21 mouse cellular contexts compared by ENCODE assay signal in the genomic region with DNA sequence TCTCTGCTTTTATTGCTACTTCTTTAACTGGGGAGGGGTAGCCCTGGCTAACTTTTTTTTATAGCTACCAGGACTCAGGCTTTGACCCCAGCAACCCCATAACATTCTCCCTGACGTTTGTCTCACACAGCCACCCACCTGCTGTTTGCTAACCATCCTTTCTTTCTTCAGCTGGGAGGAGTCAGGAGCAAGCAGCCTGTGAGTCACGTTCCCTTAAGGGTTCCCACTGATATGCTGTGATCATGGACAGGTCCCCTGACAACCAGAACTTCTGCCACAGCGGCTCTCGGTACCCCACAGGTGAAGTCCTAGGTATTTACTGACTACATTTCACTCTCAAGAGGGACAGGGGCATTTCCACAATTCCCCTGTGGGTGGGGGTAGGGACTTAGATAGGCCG. TPM values are rescaled to one million over a fixed set of nuclear protein-coding genes. Genes with fewer than 3 reads are reported as not detected.
A peak's percentile ranks its signal among the peaks of the same experiment; 100 is the strongest.
DNase-seq lines count a peak whose midpoint lies in the region; ATAC-seq and TF ChIP-seq lines count a peak whose summit lies in the region.
"Had no signal": no experiment of that assay in that cellular context is flagged by ENCODE, and none has a peak within 500 bp of the region (broad histone marks: within the 10 kb centered on the region; RNA-seq: fewer than 3 reads in every experiment).

No protein-coding gene starts in this region.

- no peak overlapping the region for H3K4me3 ChIP-seq in thymus, adult 2 months (ENCODE audit: control insufficient read depth, insufficient read depth, low read length)
- no peak overlapping the region for H3K4me3 ChIP-seq in intestine, postnatal 0 days (ENCODE audit: low read depth, low read length)
- H3K4me3 ChIP-seq: embryonic facial prominence, embryonic 13.5 days; forebrain, embryonic 10.5 days; heart, embryonic 12.5 days had no signal

- TF ChIP-seq CTCF in thymus, adult 2 months (IDR thresholded peaks at IDR 0.05; ENCODE audit: borderline replicate concordance, control insufficient read depth, extremely low read depth, insufficient read depth, low read length, poor library complexity), result no peak
- TF ChIP-seq CTCF in intestine, postnatal 0 days (IDR thresholded peaks at IDR 0.05; ENCODE audit: low read depth), result no peak

- no peaks in the 10 kb centered on the region for H3K9me3 ChIP-seq in intestine, postnatal 0 days (ENCODE audit: control insufficient read depth)
- H3K9me3 ChIP-seq: embryonic facial prominence, embryonic 13.5 days; forebrain, embryonic 10.5 days; heart, embryonic 12.5 days had no signal

- no peak overlapping the region for H3K9ac ChIP-seq in intestine, postnatal 0 days (ENCODE audit: low read depth, low read length)
- H3K9ac ChIP-seq: embryonic facial prominence, embryonic 13.5 days; heart, embryonic 12.5 days; liver, embryonic 14.5 days had no signal

- peaks cover 50% of the 10 kb centered on the region for H3K4me1 ChIP-seq in thymus, adult 2 months (replicated peaks; ENCODE audit: control insufficient read depth, insufficient read depth, low read length)
- peaks cover 22% of the 10 kb centered on the region for H3K4me1 ChIP-seq in intestine, postnatal 0 days (replicated peaks; ENCODE audit: control insufficient read depth, insufficient read depth, low read length)

- H3K4me2 ChIP-seq in intestine, postnatal 0 days (replicated peaks; ENCODE audit: low read depth), result no peak overlapping the region; the same call in 1 of the 2 replicates
- H3K4me2 ChIP-seq: embryonic facial prominence, embryonic 13.5 days; heart, embryonic 12.5 days; midbrain, embryonic 11.5 days had no signal

- DNase-seq in heart, adult 11 months, result peak; percentile 85
- no peak for DNase-seq in heart, adult 18-20 months
- peak; percentile 23 for DNase-seq in thymus, postnatal 14 days
- DNase-seq in thymus, adult 2 months, result no peak
- DNase-seq in cerebellum, adult 8-10 months, result no peak
- no peak for DNase-seq in lung, postnatal 14 days
- DNase-seq: adrenal gland, postnatal 25 days; B cell, adult 2 months; cerebellum, adult 9-10 months; gastrocnemius, postnatal 36 days; heart, postnatal 36 days; kidney, adult 9 months; lung, postnatal 4 days; right cerebral cortex, postnatal 14 days had no signal

- ATAC-seq in intestine, postnatal 0 days, result no peak
- ATAC-seq: hindbrain, embryonic 16.5 days had no signal

- H3K27me3 ChIP-seq in thymus, adult 2 months (ENCODE audit: control insufficient read depth, insufficient read depth, low read length), result no peaks in the 10 kb centered on the region
- no peaks in the 10 kb centered on the region for H3K27me3 ChIP-seq in intestine, postnatal 0 days (replicated peaks; ENCODE audit: control insufficient read depth, insufficient read depth, low read length)
- H3K27me3 ChIP-seq: embryonic facial prominence, embryonic 13.5 days; heart, embryonic 12.5 days had no signal

- H3K36me3 ChIP-seq in thymus, adult 2 months (ENCODE audit: control insufficient read depth, insufficient read depth, low read length), result no peaks in the 10 kb centered on the region
- H3K36me3 ChIP-seq in intestine, postnatal 0 days (ENCODE audit: control insufficient read depth, insufficient read depth), result no peaks in the 10 kb centered on the region
- H3K36me3 ChIP-seq: embryonic facial prominence, embryonic 13.5 days; forebrain, embryonic 10.5 days; heart, embryonic 12.5 days had no signal

- no peak overlapping the region for H3K27ac ChIP-seq in thymus, adult 2 months (ENCODE audit: control insufficient read depth, insufficient read depth, low read length)
- peak overlapping the region; percentile 80 for H3K27ac ChIP-seq in intestine, postnatal 0 days (ENCODE audit: low read depth, low read length)
- H3K27ac ChIP-seq: embryonic facial prominence, embryonic 13.5 days; forebrain, embryonic 10.5 days; liver, embryonic 14.5 days had no signal

- 74% methylated on average over 5 of the region's 5 CpGs for WGBS in thymus, adult 2 months
- 40% methylated on average over 5 of the region's 5 CpGs for WGBS in intestine, postnatal 0 days

- no peak for TF ChIP-seq POLR2A in thymus, adult 2 months (IDR thresholded peaks at IDR 0.05; ENCODE audit: control insufficient read depth, extremely low read depth, insufficient read depth, low read length, poor library complexity)

RNA-seq across cellular contexts. Expression of gene Irf2bp2, which starts 19.4 kb away (rescaled TPM):
- 100 to 1,000 TPM; 101 to 128 TPM for total RNA-seq in heart, adult 18-20 months (2021)
- 71.7 and 113 TPM in 2 replicates for polyA plus RNA-seq in thymus, adult 2 months (2012; rRNA removed)
- polyA plus RNA-seq in intestine, postnatal 0 days (2015; fragmentation: Nextera tagmentation; extraction: Ambion mirVana), result 13.3 and 14.9 TPM in 2 replicates

Comparison
In these comparisons a context has a peak if more than half of its experiments do, and no peak if none do; other contexts are left out.
1. DNase-seq: peak in heart, adult 11 months (single experiment) and thymus, postnatal 14 days (single experiment); none in heart, adult 18-20 months (0 of 2), thymus, adult 2 months (single experiment), cerebellum, adult 8-10 months (single experiment) and lung, postnatal 14 days (single experiment).